Mouse (Mus musculus) right cerebral cortex, postnatal 10 days (tissue): ENCODE data around the gene Kmt5b.

Experiments used
- DNase-seq, 2 experiments: peaks; one replicate each; pipeline ENCODE4 v3.0.0; 2021; ENCODE audit warnings: low spot score in 2 of 2

Gene Kmt5b

DNA sequence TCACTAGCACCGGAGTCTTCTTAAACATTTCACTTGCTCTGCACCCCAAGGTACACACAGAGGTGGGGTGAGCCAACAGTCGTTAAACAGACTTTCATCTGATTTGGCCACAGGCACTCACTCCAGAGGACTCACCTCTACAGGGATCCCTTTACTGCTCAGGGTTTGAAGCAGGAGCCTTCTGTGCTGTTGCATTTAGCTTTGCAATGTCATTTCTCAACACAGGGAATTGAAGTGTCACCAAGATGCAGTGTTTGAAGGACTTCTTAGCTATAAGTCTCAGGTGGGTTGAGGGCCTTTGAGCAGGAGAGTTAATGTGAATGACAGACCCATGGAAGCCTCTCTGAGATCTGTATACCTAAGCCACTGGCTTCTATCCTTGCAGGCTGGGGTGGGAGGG lies 76.4 kb downstream of the Kmt5b start:
- no peak for DNase-seq

DNA sequence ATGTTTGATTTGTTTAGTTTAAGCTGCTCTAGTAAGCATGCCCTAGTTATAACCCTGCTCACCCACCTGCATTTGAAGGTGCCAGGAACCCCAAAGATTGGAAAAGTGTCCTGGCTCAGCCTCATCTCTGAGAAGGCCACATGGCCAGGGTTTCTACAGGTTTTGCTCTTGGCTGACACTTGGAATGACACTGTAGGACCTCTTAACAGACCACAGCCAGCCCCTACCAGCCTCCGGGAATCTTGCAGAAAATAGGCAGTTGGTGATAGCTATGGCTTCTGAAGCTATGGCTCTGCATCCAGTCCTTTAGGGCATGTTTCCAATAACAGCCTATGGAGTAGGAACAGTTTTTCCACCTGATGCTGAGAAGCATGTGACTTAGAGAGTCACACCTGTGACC lies 77.6 kb downstream of the Kmt5b start:
- no peak for DNase-seq

DNA sequence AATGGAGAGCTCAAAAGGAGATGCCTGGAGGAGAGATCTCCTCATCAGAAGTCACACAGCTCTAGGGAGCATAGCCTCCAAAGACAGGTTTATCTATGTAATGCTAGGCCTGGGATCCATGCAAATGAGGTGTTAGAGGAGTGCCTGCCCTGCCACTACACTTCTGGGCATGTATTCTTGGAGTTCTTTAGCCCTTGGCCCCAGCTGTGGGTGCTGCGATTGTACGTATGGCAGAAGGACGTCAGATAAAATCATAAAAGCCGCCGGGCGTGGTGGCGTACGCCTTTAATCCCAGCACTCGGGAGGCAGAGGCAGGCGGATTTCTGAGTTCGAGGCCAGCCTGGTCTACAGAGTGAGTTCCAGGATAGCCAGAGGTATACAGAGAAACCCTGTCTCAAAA lies 78.1 kb downstream of the Kmt5b start:
- no peak for DNase-seq

DNA sequence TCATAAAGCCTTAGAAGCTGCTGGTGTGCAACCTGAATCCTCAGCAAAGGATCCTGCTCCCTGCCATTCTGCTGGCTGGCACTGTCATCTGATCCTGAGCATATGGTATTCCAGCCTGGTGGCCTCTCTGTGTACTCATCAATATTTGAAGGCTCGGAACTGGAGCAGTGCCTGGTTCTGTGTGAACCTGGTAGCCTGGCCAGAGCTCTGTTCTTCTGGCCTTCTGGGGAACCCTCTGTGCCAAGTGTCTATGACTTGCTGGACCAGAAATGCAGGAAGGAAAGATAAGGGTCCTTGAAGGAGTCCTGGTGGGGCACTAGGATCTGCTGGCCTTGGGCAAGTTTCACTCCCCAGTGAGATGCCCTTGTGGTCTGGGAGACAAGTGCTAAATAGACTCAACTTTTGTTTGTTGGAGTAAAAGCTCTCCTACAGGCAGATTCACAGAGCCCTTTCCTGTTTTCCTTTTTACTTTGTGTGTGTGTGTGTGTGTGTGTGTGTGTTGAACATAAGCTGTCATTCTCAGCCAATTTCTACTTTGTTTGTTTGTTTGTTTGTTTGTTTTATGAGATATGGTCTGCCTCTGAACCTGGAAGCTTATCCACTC lies 78.7 kb downstream of the Kmt5b start:
- DNase-seq, result no peak

DNA sequence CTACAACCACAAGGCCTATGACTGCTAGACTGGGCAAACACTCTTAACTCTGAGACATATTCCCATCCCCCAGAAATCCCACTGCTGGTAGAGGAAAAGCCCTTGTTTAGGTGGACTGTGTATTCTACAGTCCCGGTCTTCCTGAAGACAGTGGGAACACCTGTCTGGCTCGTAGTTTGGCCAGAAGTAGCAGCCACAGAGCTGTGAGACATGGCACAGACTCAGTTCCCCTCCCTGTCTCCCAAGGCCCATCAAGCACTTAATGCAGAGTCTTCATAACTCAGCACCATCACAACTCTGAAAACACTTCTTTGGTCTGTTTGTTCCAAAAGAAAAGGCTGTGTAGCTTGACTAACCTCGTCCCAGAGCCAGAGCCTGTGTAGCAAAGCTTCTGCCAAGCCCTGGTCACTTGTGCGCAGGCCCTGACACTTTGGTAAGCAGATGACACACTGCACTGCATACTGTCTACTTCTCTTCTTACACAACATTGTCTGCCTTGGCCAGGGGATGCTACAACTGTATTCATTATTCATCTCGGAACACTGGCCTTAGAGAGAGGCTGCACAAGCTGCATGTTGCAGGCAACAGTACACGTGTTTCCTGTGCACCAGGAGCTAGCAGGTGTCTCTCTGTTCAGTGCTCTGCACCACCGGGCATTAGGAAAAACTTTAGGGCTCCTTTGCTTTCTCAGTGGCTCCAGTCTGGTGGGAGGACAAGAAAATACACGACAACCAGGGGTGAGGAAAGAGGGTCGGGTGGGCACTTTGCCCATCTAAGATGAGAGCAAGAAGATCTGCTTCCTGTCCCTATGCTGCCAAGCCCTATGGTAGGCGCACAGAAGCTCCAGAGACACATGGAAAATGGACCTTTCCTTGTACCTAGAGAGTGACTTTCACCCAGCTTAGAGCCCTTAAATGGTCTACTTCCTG lies 79.7 kb downstream of the Kmt5b start:
- DNase-seq, result no peak

DNA sequence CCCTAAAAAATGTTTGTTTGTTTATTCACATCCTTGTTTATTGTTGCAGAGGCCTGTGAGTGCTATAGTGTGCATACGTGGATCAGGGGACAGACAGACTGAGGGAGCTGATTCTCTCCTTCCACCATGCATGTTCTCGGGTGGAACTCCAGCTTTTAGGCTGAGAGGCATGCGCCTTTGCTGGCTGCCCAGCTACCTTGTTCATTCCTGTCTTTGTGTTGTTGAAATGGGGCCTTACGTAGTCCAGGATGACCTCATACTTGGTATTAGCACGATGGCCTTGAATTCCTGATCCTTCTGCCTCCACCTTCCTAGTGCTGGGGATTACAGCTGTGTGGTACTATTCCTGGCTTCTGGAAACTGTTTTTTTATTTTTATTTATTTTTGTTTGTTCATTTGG lies 80.5 kb downstream of the Kmt5b start:
- DNase-seq, result no peak

DNA sequence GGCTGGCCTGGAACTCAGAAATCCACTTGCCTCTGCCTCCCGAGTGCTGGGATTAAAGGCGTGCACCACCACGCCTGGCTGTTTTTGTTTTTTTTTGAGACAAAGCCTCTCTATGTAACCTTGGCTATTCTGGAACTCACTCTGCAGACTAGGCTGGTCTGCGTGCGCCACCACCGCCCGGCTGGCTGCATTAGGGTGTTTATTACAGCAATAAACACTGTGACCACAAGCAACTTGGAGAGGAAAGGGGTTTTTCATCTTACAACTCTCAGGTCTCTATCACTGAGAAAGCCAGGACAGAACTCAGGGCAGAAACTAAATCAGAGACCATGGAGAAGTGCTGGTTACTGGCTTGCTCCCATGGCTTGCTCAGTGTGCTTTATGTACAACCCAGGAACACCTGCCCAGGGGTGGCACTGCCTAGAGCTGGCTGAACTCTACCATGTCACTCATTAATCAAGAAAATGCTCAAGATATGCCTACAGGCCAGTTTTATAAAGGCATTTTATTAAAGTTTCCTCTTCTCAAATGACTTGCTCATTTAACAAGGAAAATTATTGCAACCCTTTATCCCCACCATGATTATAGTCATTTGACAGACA lies 81.1 kb downstream of the Kmt5b start:
- DNase-seq, result no peak

DNA sequence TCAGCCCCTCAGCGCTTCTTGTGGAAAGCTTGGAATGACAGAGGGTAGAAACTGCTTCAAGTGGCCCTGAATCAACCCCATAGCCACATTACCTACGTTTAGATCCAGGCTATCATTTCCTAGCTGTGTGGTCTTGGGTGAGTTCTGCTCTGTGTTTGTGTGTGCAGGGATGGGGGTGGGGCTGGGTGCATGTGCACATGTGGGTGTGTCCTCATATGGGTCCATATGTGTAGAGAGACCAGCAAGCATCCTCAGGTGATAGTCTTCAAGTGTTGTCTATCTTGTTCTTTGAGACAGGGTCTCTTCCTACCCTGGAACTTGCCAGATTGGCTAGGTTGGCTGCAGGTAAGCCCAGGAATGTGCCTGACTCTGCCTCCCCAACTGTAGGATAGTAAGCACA lies 82.0 kb downstream of the Kmt5b start:
- no peak for DNase-seq

DNA sequence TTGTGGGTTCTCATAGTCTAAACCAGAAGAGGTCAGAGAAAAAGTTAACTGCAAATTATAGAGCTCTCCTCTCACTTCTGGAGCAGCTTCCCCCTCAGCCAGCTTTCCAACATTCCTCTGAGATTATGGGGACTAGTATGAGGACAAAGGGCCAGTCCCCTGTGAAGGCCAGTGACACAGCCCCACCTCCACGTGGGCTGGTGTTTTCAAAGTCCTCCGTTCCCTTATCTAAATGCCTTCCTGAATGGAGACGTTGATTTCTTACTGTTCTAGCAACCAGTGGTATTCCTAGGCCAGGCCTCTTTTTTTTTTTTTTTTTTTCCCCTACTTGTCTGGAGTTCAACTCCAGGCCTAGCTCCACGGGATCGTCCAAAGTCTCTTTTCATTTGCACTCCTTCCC lies 82.9 kb downstream of the Kmt5b start:
- no peak for DNase-seq

DNA sequence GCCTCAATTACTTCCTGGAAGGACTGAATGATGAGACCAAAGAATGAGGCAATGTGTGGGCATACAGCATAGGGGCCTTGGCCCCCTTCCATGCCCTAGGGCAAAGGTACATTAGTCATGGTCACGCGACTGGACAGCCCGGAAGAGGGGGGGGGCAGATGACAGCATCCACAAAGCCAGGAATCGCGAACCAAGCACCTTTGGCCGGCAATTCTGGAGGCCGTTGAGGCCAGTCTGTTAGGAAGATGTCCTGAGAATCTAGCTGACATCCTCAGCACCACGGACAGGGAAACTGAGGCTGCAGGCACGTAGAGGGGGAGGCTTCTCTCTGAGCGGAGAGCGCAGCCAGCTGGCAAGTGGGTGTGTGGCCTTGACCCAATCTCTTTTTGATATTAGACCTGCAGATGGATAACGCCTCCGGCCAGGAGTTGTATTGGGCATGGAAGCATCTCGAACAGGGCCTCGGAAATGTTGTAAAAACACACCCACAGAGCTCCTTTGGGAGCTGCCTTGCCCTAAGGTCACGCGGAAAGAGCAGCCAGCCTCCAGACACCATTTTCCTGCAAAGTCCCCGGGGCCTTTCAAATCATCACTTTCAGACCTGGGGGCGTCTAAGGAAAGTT lies 83.7 kb downstream of the Kmt5b start:
- peak; percentile 40 to 62 for DNase-seq

DNA sequence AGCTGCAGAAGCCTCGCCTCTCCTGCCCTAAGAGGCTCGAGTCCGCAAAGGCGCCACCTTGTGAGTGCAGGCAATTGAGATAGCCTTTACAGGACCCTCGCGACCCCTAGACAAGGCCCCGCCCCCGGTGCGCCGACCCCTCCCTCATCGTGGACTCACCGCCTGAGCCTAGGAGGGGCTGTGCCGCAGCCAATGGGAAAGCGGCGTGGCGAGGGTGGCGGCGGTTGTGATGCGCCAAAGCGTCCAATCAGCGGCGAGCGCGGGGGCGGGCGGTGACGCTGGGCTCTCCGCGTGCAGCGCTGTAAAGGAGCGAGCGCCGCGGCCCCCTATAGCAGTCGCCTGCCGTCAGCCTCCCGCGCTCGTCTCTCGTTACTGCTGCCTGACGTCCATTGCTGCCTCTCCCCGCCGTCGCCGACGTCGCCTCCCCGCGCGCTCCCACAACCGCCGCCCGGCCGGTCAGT lies 84.3 kb downstream of the Kmt5b start, which contains the start of gene Chka:
Gene Chka, plus strand, starts transcription at position 272 of the 461 bp plus-strand sequence.
- peak; percentile 99 for DNase-seq

DNA sequence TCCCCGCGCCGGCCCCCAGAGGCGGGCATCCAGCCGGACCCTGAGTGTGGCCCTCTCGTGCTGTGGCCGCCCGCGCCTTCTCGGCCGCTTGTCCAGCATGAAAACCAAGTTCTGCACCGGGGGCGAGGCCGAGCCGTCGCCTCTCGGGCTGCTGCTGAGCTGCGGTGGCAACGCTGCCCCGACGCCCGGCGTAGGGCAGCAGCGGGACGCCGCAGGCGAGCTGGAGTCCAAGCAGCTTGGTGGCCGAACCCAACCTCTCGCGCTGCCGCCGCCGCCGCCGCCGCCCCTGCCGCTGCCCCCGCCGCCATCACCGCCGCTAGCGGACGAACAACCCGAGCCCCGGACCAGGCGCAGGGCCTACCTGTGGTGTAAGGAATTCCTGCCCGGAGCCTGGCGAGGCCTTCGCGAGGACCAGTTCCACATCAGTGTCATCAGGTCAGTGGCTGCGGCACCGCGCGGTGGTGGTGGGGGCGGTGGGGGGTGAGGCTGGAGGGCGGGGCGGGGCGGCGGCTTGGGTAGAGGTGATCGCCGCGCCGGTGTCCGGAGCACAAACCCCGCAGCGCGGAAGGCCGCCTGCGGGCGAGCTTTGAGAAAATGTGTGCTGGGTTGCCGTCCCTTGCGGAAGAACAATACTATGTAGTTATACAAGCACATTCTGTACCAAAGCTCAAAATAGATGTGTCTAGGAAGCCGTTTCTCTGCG lies 84.9 kb downstream of the Kmt5b start:
- DNase-seq, result peak; percentile 62 to 68

DNA sequence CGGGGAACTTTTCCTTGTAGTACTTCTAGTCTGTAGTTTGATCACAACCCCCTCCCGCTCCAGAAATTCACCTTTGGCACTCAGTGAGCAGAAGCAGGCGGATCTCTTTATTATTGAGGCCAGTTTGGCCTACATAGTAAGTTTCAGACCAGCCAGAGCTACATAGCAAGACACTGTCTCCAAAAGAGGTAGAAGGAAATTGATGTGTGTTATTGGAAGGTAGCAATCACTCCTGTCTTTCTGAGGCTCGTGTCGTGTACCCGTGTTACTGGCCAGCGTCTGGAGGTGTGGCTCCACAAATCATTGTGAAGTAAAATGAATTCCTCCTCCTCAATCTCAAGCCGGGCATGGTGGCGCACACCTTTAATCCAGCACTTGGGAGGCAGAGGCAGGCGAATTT lies 85.9 kb downstream of the Kmt5b start:
- DNase-seq, result no peak

DNA sequence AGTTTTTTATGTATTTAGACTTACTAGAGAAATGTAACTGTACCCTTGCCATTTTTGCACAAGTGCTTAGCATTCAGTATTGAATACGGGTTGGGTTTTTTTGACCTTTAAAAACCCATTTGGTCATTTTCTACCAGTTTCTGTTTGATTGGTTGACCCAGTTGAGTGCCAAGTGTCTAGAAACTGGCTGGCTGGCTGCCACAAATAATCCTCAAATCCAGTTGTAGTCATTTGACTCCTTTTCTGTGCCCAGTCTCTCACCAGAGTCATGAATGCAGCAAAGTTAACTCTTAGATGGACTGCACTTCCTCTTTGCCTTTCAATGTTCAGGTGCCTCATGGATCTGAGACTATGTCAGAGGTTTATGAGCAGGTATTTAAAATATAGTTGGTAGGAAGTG lies 86.7 kb downstream of the Kmt5b start:
- DNase-seq, result peak; percentile 51 to 55

DNA sequence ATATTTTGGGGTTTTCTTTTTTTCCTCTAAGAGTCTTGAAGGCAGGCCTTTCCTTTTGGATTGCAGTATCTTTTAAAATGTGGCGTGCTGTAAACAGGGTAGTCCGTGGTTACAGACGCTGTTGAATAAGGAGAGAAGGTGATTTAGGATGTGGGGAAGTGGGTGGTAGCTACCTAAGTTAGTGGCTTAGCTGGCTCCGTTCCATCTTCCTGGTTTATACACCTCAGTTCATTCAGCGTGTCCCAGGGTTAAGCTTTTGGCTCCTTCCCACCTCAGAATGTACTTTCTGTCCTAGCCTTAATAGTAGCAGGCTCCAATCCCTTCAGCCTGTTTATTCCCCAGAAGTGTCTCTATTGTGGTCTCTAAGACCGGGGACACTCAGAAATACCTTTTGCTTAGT lies 87.9 kb downstream of the Kmt5b start:
- DNase-seq, result no peak

DNA sequence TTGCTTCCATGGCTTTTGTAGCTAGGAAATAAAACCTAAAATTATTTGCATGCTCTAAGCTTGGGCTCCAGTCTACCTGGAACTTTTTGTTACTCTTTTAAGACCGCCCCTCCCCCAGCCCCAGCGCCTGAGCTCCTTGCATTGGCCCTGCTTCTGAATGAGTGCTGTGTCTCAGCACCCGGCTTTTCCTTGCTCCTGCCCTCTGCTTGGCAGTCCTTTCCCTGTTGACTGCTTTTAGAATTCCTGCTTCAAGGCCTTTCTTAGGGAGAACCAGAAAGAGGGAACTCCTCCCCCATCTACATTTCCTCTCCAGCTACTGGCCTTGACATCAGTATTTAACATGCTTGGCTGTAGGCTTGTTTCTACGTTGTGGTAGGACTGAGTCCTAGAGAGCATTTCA lies 88.4 kb downstream of the Kmt5b start:
- peak; percentile 66 to 70 for DNase-seq

DNA sequence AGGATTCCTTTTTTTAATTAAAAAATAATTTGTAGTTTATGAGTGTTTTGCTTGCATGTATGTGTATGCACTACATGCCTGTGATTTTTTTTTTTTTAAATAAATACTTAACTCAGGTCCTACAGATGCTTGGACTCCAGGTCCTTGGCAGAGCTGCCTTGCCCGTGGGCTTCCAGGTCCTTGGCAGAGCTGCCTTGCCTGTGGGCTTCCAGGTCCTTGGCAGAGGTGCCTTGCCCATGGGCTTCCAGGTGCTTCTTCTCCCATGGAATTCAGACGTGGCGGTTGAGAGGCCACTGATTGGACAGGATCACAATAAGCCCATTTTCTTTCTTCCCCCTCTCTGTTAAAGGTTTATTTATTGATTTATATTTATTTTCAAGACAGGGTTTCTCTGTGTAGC lies 90.0 kb downstream of the Kmt5b start:
- DNase-seq, result no peak

DNA sequence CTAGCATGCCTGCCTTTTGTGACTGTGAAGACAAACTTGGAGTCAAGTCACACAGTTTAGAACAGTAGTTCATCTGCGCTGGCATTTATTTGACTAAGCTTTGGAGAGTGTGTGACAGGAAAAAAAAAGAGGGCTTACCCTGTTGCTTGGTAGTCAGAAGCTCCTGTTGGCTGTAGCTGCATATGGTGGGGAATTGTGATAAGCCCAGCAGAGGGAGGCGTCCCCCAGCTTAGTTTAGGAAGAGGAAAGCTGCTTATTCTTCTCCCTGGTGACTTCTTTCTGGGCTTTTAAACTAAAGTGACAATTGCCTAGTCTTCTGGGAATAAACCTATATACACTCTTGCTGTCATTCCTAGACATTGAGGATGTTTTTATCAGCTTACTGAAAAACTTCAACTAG lies 95.5 kb downstream of the Kmt5b start:
- DNase-seq, result no peak

DNA sequence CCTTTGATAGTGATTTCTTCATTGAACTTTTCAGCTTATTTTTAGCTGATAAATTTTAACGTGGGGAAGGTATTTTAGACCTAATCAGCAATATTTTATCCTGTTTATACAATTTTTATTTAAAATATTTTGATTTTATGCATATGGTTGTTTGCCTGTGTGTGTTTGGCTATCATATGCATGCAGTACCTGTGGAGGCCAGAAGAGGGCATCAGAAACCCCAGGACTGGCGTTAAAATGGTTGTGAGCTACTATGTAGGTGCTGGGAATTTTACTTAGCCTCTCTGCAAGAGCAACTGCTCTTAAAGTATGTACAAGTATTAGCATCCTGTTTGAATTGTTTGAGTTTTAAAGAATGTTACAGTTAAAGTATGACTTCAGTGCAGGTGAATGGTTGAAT lies 97.7 kb downstream of the Kmt5b start:
- no peak for DNase-seq
